Mouse (Mus musculus) T-helper 17 cell (primary cell): ENCODE measurements around the gene Rnf208.

ENCODE experiments used
- in situ Hi-C, 2 experiments: fragments of 300-600 bp; cut with MboI, MseI; formaldehyde crosslinking; loops; 1 replicate in 1 of 2; 2 replicates in 1 of 2; pipeline ENCODE4 v1.15.1; 2025; ENCODE audit warnings: high pct_unique_total_duplicates in 2 of 2

The Rnf208 gene

GRCm38 (mm10) chr2:25242101-25242506 is at the start of gene Rnf208, which contains the start of gene Cysrt1:
Rnf208 (plus strand) TSS chr2:25242255.
Cysrt1 (minus strand) TSS chr2:25242452.
- in situ Hi-C loops, result no loop called here

GRCm38 (mm10) chr2:25193330-25193770 is 48.7 kb upstream of the Rnf208 start:
- in situ Hi-C loops, result loop anchor here in 1 of 2 experiments (5.0 kb wide), 1 partner anchor 59 kb away; no protein-coding TSS in a partner anchor

- in situ Hi-C loops, result loop anchor here in 1 of 2 experiments (5.0 kb wide), 1 partner anchor 58 kb away; no protein-coding TSS in a partner anchor
Observed at GRCm38 (mm10) chr2:25194006-25194405, 48.0 kb upstream of the Rnf208 start.

- in situ Hi-C loops, result loop anchor here in 1 of 2 experiments (5.0 kb wide), 1 partner anchor 58 kb away; no protein-coding TSS in a partner anchor
Observed at GRCm38 (mm10) chr2:25194486-25195171, 47.4 kb upstream of the Rnf208 start.

- in situ Hi-C loops, result no loop called here
Observed at GRCm38 (mm10) chr2:25195211-25196156, 46.6 kb upstream of the Rnf208 start.

- in situ Hi-C loops, result no loop called here
Observed at GRCm38 (mm10) chr2:25196172-25196954, 45.7 kb upstream of the Rnf208 start, which contains the start of gene Tor4a. Tor4a (minus strand) TSS chr2:25196886.

- in situ Hi-C loops, result no loop called here
Observed at GRCm38 (mm10) chr2:25197191-25197590, 44.9 kb upstream of the Rnf208 start.

GRCm38 (mm10) chr2:25197946-25198345 is 44.1 kb upstream of the Rnf208 start:
- in situ Hi-C loops, result no loop called here

GRCm38 (mm10) chr2:25200631-25201030 is 41.4 kb upstream of the Rnf208 start:
- in situ Hi-C loops, result loop anchor here in 1 of 2 experiments (25.0 kb wide), 1 partner anchor 1712 kb away; the partner anchor contains the start of genes Med22, Rpl7a, Surf1 and Surf2

GRCm38 (mm10) chr2:25203631-25204214 is 38.3 kb upstream of the Rnf208 start:
- in situ Hi-C loops, result loop anchor here in 1 of 2 experiments (25.0 kb wide), 1 partner anchor 1709 kb away; the partner anchor contains the start of genes Med22, Rpl7a, Surf1 and Surf2

- in situ Hi-C loops, result loop anchor here in 1 of 2 experiments (25.0 kb wide), 1 partner anchor 1705 kb away; the partner anchor contains the start of genes Med22, Rpl7a, Surf1 and Surf2
Observed at GRCm38 (mm10) chr2:25207593-25207992, 34.5 kb upstream of the Rnf208 start.

GRCm38 (mm10) chr2:25210686-25211085 is 31.4 kb upstream of the Rnf208 start:
- in situ Hi-C loops, result loop anchor here in 1 of 2 experiments (25.0 kb wide), 1 partner anchor 1702 kb away; the partner anchor contains the start of genes Med22, Rpl7a, Surf1 and Surf2

GRCm38 (mm10) chr2:25211121-25211670 is 30.9 kb upstream of the Rnf208 start, which contains the start of gene Nelfb:
Nelfb (minus strand) TSS chr2:25211489.
- in situ Hi-C loops, result loop anchor here in 1 of 2 experiments (25.0 kb wide), 1 partner anchor 1701 kb away; the partner anchor contains the start of genes Med22, Rpl7a, Surf1 and Surf2

GRCm38 (mm10) chr2:25213266-25213865 is 28.7 kb upstream of the Rnf208 start:
- in situ Hi-C loops, result loop anchor here in 1 of 2 experiments (25.0 kb wide), 1 partner anchor 1699 kb away; the partner anchor contains the start of genes Med22, Rpl7a, Surf1 and Surf2

- in situ Hi-C loops, result loop anchor here in 1 of 2 experiments (25.0 kb wide), 1 partner anchor 1698 kb away; the partner anchor contains the start of genes Med22, Rpl7a, Surf1 and Surf2
Observed at GRCm38 (mm10) chr2:25214444-25214843, 27.6 kb upstream of the Rnf208 start, which contains the start of gene Stpg3. Stpg3 (minus strand) TSS chr2:25214637.

GRCm38 (mm10) chr2:25217666-25218065 is 24.4 kb upstream of the Rnf208 start:
- in situ Hi-C loops, result loop anchor here in 1 of 2 experiments (25.0 kb wide), 1 partner anchor 1695 kb away; the partner anchor contains the start of genes Med22, Rpl7a, Surf1 and Surf2

- in situ Hi-C loops, result loop anchor here in 1 of 2 experiments (25.0 kb wide), 1 partner anchor 1694 kb away; the partner anchor contains the start of genes Med22, Rpl7a, Surf1 and Surf2
Observed at GRCm38 (mm10) chr2:25218445-25218844, 23.6 kb upstream of the Rnf208 start, which contains the start of gene Fam166a. Fam166a (plus strand) TSS chr2:25218745.

GRCm38 (mm10) chr2:25221331-25221772 is 20.7 kb upstream of the Rnf208 start:
- in situ Hi-C loops, result loop anchor here in 1 of 2 experiments (5.0 to 25.0 kb wide), 2 partner anchors 36 to 1691 kb away; partner anchors contain the start of genes Med22, Rpl7a, Surf1 and Surf2
